Mouse (Mus musculus) forebrain, embryonic 10.5 days (tissue): ENCODE results near the gene Slc16a14. TPM values are rescaled to one million over a fixed set of nuclear protein-coding genes. Genes with fewer than 3 reads are reported as not detected.

Experiments
- DNase-seq: peaks from one replicate; pipeline ENCODE4 v3.0.0-alpha.2; 2017; ENCODE audit warnings: low spot score; ENCODE audit errors: extremely low spot score
- H3K27ac ChIP-seq: fragments of 300-500 bp; sonication (generic); 2 replicates; pipeline ENCODE4 v1.5.1; 2016; ENCODE audit warnings: mild to moderate bottlenecking
- H3K27me3 ChIP-seq: fragments of 300-500 bp; sonication (generic); 2 replicates; pipeline ENCODE4 v1.6.1; 2016; ENCODE audit warnings: mild to moderate bottlenecking; ENCODE audit not compliant: poor library complexity, severe bottlenecking
- H3K36me3 ChIP-seq: fragments of 300-500 bp; sonication (generic); replicated peaks from 2 replicates; pipeline ENCODE4 v1.6.1; 2016; ENCODE audit warnings: mild to moderate bottlenecking, moderate library complexity
- H3K4me1 ChIP-seq: fragments of 300-500 bp; sonication (generic); 2 replicates; pipeline ENCODE4 v1.6.1; 2016
- H3K4me3 ChIP-seq: fragments of 300-500 bp; sonication (generic); 2 replicates; pipeline ENCODE4 v1.5.1; 2016; ENCODE audit warnings: mild to moderate bottlenecking, moderate library complexity
- H3K9me3 ChIP-seq: fragments of 300-500 bp; sonication (generic); 2 replicates; pipeline ENCODE4 v1.6.1; 2016; ENCODE audit warnings: mild to moderate bottlenecking, moderate library complexity
- WGBS: fragments of 180-500 bp; shearing (Covaris S2); methylation state at CpG from one replicate; pipeline ENCODE4 v1.1.7; 2016; 5-methylcytosine and 5-hydroxymethylcytosine counted together
- polyA plus RNA-seq: library from polyadenylated mRNA; unstranded; fragments of >200 nt; fragmentation: Nextera tagmentation; extraction: Ambion mirVana; gene quantifications from 2 replicates; pipeline ENCODE4 v1.2.1, GENCODE M21; 2016

Gene Slc16a14
- polyA plus RNA-seq, 1 experiment from 2014 or later = 1.5 TPM

DNA sequence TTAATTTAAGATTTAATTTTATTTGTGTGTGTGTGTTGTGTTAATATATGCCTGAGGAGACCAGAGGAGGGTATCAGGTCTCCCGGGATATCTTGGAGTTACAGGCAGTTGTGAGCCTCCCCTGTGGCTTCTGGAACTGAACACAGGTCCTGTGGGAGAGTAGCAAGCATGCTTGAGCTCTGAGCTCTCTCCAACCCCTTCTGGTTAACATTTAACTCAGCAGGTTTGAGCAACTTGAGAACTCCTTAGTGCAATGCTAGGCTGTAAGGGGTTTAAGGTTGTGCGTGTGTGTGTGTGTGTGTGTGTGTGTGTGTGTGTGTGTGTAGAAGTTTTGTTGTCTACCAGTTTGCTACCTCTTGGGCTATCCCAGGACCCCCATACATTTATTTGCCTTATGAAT lies 57.3 kb downstream of the Slc16a14 start:
- H3K9me3 ChIP-seq = no peaks in the 10 kb centered on the region
- no peaks in the 10 kb centered on the region for H3K36me3 ChIP-seq
- no peak overlapping the region for H3K27ac ChIP-seq
- no peak for DNase-seq
- H3K27me3 ChIP-seq = no peaks in the 10 kb centered on the region
- WGBS = 85% methylated on average over 2 of the region's 2 CpGs
- no peak overlapping the region for H3K4me3 ChIP-seq
- H3K4me1 ChIP-seq = peaks cover 16% of the 10 kb centered on the region

DNA sequence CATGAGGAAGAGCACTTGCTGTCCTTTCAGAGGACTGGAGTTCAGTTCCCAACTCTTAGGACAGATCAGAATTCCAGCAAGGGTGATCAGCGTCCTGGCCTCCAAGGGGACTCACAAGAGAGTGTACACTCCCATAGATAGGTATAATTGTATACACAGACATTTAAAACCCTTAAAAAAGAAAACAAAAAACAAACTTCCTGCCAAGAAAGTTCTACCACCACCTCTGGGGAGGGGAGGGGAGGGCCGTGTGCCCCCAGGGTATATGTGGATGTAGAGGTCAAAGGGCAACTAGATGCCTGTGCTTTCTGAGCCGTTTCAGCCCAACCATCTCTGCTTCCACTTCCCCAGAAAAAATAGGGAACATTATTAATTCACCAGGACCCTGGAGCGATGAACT lies 62.0 kb downstream of the Slc16a14 start:
- 66% methylated on average over 4 of the region's 4 CpGs for WGBS
- Histone ChIP-seq H3K4me3 (no peak overlapping the region), H3K27ac (no peak overlapping the region), H3K9me3 (no peaks in the 10 kb centered on the region), H3K36me3 (no peaks in the 10 kb centered on the region), H3K4me1 (peaks cover 21% of the 10 kb centered on the region), H3K27me3 (no peaks in the 10 kb centered on the region)
- no peak for DNase-seq

DNA sequence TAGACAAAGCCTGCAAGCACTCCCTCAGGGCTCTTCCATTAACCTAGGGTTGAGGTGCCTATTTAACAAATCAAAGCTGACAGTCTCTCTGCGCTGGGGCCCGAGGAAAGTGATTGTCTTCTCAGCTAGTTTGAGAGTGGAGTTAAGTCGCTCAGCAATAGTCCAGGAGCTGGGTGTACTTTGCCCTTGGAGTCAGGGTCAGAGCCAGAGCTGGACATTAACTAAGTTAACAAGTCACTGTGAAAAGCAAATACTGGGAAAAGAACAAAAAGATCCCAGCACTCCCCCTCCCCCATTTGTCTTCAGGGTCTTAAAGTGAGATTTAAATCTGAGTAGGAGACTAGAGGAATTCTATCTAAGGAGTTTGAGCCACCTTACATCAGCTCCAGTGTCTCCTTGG lies 62.8 kb downstream of the Slc16a14 start:
- Histone ChIP-seq H3K4me1 (peaks cover 21% of the 10 kb centered on the region), H3K27ac (0 out of 2 replicates have a peak overlapping the region, but pooled peaks have one; percentile 5), H3K27me3 (no peaks in the 10 kb centered on the region), H3K4me3 (no peak overlapping the region), H3K9me3 (no peaks in the 10 kb centered on the region), H3K36me3 (no peaks in the 10 kb centered on the region)
- 11% methylated on average over 3 of the region's 3 CpGs for WGBS
- DNase-seq = no peak

DNA sequence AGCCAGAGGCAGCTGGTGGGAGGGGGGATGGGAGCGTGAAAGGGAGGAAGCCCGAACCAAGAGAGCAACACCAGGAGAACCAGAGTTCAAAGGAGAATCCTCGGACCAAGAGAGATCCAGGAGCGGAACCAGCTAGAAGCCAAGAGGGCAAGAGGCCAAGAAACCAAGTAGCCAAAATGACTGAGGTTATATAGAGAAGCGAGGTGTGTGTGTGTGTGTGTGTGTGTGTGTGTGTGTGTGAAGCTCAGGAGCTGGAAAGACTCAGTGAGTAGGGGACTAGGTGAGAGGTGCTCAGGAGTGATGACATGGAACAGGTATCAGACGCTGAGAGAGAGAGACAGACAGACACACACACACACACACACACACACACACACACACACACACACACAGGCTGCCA lies 63.8 kb downstream of the Slc16a14 start:
- no peak for DNase-seq
- Histone ChIP-seq H3K4me1 (peaks cover 21% of the 10 kb centered on the region), H3K9me3 (no peaks in the 10 kb centered on the region), H3K36me3 (no peaks in the 10 kb centered on the region), H3K27me3 (no peaks in the 10 kb centered on the region), H3K27ac (no peak overlapping the region), H3K4me3 (no peak overlapping the region)
- 78% methylated on average over 6 of the region's 6 CpGs for WGBS

DNA sequence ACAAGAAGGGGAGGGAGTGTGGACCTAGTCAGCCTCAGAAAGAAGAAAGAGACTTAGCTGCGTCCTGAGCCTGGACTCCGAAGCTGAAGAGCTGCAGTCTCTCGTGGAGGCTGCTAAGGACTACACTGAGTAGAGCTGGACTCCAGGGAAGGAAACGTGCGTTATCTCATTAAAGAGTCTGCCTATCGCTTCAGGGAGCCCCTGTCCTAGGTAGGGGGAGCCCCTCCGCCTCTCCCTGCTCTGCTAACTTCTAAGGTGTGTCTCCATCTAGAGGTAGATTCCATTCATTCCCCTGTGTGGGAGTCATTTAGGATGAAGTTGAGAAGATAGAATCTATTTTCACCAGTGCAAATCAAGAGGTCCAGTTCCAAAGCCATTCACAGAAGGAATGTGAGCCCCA lies 65.4 kb downstream of the Slc16a14 start:
- Histone ChIP-seq H3K27ac (no peak overlapping the region), H3K27me3 (no peaks in the 10 kb centered on the region), H3K9me3 (no peaks in the 10 kb centered on the region), H3K4me3 (no peak overlapping the region), H3K36me3 (no peaks in the 10 kb centered on the region), H3K4me1 (peaks cover 21% of the 10 kb centered on the region)
- DNase-seq = no peak
- WGBS = 43% methylated on average over 7 of the region's 7 CpGs

DNA sequence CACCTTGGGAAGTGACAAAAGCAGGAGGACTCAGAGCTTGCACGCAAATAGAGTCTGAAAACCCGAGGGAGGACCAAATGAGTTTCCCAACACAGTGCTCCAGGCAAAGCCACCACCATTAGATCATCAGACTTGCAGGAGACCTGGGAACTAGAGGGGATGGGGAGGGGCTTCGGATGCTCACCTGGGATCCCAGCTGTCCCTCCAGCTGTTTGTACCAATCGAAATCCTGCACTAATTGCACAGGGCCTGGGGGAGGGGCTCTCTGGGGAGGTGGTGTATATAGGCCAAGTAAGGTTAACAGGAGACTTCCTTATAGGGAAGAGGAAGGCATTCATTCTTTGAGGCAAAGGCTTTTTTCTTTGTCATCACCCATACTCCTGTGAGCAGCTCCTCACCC lies 66.1 kb downstream of the Slc16a14 start:
- DNase-seq = no peak

DNA sequence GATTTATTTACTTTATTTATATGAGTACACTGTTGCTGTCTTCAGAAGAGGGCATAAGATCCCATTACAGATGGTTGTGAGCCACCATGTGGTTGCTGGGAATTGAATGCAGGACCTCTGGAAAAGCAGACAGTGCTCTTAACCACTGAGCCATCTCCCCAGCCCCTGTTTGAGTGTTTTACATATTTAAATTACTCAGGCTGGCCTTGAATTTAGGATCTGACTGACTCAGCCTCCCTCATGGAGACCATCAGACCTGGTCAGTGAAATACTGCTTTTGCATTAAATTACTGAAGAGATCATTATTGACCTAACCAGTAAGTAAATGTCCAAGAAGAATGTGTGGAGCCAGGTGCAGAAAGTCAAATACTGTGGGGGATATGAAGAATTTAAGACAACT lies 66.6 kb downstream of the Slc16a14 start:
- Histone ChIP-seq H3K36me3 (no peaks in the 10 kb centered on the region), H3K27ac (no peak overlapping the region), H3K27me3 (no peaks in the 10 kb centered on the region), H3K4me3 (no peak overlapping the region), H3K9me3 (no peaks in the 10 kb centered on the region), H3K4me1 (peaks cover 14% of the 10 kb centered on the region)
- DNase-seq = no peak

More for the DNA sequence above, 66.1 kb downstream of the Slc16a14 start:
- Histone ChIP-seq H3K4me3 (no peak overlapping the region), H3K27me3 (no peaks in the 10 kb centered on the region), H3K36me3 (no peaks in the 10 kb centered on the region), H3K4me1 (peaks cover 16% of the 10 kb centered on the region), H3K27ac (no peak overlapping the region), H3K9me3 (no peaks in the 10 kb centered on the region)
- 78% methylated on average over 4 of the region's 4 CpGs for WGBS

DNA sequence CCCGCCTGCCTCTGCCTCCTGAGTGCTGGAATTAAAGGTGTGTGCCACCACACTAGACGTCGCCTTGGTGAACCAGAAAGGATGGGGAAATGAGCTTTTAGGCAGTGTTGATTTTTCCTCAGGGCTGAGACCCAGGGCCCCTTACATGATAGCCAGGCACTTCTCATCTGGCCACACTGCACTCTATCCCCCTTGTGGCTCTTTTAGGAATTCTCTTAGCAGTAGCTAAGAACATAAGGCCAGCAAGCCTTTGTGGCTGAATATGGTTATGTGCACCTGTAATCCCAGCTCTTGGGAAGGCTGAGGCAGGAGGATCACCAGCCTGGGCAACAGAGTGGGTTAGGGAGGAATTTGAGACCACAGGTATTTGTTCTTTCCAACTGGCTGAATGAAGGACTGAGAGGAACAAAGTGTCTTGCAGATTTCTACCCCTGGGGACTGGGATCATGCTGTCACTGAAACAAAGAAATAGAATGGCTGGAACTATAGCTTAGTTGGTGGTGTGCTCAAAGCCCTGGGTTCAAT lies 68.2 kb downstream of the Slc16a14 start:
- H3K4me3 ChIP-seq = no peak overlapping the region
- H3K27me3 ChIP-seq = no peaks in the 10 kb centered on the region
- H3K4me1 ChIP-seq = peaks cover 7% of the 10 kb centered on the region
- 98% methylated on average over 3 of the region's 3 CpGs for WGBS
- no peaks in the 10 kb centered on the region for H3K36me3 ChIP-seq
- DNase-seq = no peak
- H3K9me3 ChIP-seq = no peaks in the 10 kb centered on the region
- no peak overlapping the region for H3K27ac ChIP-seq

DNA sequence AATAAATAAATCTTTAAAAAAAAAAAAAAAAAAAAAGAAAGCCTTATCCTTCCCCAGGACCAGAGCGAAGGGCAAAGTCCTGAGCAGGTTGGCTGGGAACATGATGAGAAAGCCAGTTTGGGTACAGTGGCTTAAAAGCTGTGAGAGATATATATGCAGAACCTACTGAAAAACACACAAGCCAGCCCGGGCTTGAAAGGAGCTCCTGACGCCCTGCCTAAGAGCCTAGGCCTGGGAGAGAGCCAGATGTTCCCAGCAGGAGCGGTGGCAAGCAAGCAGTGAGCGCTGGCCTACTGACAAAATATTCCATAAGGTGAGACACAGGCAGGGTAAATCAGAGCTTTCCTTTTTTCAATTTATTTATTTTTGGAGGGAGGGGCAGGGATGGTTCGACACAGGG lies 68.7 kb downstream of the Slc16a14 start:
- Histone ChIP-seq H3K4me1 (peaks cover 5% of the 10 kb centered on the region), H3K9me3 (no peaks in the 10 kb centered on the region), H3K4me3 (no peak overlapping the region), H3K27me3 (no peaks in the 10 kb centered on the region), H3K27ac (no peak overlapping the region), H3K36me3 (no peaks in the 10 kb centered on the region)
- no peak for DNase-seq
- 94% methylated on average over 6 of the region's 6 CpGs for WGBS

DNA sequence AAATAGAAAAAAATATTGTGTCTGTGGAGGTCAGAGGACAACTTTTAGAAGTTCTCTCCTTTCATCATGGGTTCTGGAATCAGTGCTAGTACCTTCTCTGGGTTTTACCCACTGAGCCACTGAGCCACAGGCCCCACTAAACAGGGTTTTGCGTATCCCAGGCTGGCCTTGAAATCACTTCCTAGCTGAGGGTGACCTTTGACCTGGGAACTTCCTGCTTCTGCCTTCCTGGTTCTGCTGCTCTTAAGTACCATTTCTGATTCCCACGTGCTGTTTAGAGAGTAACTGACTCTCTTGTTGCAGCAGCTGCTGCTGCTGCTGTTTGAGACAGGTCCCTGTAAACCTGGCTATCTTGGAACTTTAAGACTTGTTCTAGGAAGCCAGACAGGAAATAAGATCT lies 70.3 kb downstream of the Slc16a14 start:
- WGBS = 73% methylated on average over 2 of the region's 2 CpGs
- no peaks in the 10 kb centered on the region for H3K9me3 ChIP-seq
- H3K36me3 ChIP-seq = no peaks in the 10 kb centered on the region
- no peak overlapping the region for H3K27ac ChIP-seq
- DNase-seq = no peak
- peaks cover 5% of the 10 kb centered on the region for H3K4me1 ChIP-seq
- no peak overlapping the region for H3K4me3 ChIP-seq
- H3K27me3 ChIP-seq = no peaks in the 10 kb centered on the region

DNA sequence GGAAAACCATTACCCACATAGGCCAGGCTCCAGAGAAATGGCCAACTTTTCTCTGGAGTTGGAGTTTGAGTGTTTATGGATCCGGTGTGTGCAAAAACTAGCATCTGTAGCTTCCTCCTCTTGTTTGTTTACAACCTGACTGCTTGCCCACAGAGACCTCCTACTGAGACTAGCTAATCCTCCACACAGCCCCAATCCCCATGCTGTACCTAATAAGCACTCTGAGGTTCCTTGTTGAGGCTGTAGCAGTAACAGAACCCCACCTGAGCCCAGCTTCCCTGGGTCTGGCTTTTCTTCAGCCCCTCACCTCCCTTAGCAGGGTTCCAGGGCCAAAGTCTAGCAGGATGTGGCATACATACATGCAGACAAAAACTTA lies 73.7 kb downstream of the Slc16a14 start:
- H3K36me3 ChIP-seq = no peaks in the 10 kb centered on the region
- DNase-seq = no peak
- H3K27me3 ChIP-seq = no peaks in the 10 kb centered on the region
- no peaks in the 10 kb centered on the region for H3K9me3 ChIP-seq
- H3K4me3 ChIP-seq = no peak overlapping the region
- no peaks in the 10 kb centered on the region for H3K4me1 ChIP-seq
- no peak overlapping the region for H3K27ac ChIP-seq
- WGBS = 63% methylated on average over 1 of the region's 1 CpGs

DNA sequence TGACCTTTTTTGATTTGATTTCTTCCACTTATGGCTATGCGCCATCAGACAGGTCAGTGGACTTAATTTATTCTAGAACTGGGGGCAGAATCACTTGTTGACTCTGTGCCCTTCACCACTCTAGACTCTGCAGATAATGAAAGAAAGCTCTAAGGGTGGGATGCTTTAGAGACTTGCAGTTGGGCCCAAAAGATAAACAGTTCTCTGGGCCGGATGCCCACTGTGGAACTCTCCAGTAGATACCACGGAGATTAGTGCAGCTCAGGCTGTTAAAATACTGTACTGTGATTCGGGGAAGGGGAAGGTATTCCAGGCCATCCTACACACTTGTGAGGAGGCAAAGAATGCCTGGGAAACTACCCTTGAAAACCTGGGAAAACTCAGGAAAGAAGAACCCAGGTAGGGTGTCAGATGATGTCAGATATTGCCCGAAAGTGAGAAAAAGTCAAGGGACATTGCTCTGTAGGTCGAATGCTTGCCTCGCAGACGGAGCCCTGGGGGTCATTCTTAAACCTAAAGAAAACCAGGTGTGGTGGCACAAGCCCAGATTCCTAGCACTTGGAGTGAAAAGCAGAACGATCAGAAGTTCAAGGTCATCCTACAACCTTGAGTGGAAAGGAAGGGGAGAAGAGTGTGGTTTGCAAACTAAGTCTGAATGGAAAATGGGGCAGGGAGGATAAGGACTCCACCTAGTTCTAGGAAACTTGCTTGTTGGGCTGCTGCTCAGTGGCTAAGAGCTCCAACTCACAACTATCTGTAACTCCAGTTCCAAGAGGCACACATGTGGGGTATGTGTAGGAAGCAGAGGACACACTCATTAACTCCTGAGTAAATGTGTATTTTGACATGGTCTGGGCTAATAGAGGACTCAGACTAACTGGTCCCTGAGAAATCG lies 74.3 kb downstream of the Slc16a14 start:
- Histone ChIP-seq H3K4me1 (no peaks in the 10 kb centered on the region), H3K36me3 (no peaks in the 10 kb centered on the region), H3K27me3 (no peaks in the 10 kb centered on the region), H3K4me3 (no peak overlapping the region), H3K27ac (no peak overlapping the region), H3K9me3 (no peaks in the 10 kb centered on the region)
- no peak for DNase-seq
- 84% methylated on average over 10 of the region's 10 CpGs for WGBS

DNA sequence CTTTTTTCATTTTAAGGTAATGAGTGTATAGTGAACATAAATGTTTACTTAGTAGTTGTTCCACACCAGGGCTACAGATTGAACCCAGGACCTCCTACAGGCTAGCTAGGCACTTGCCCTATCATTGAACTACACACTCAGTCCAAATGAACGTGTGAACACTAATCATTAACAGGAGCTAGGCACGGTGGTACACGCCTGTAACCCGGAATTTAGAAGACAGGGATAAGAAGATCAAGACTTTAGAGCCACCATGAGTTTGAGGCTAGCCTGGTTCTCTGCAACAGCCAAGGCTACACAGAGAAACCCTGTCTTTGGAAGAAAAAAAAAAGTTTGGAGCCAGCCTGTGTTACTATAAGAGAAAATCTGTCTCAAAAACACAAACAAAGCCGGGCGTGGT lies 75.3 kb downstream of the Slc16a14 start:
- H3K4me1 ChIP-seq = no peaks in the 10 kb centered on the region
- no peaks in the 10 kb centered on the region for H3K36me3 ChIP-seq
- H3K27me3 ChIP-seq = no peaks in the 10 kb centered on the region
- H3K27ac ChIP-seq = no peak overlapping the region
- H3K9me3 ChIP-seq = no peaks in the 10 kb centered on the region
- 92% methylated on average over 6 of the region's 6 CpGs for WGBS
- DNase-seq = no peak
- no peak overlapping the region for H3K4me3 ChIP-seq
